Mouse (Mus musculus) midbrain, embryonic 14.5 days (tissue): ENCODE measurements at regions not wholly inside any gene's neighbourhood (a gene's known extent, or its start where the extent isn't known, plus 50 kb on each side); places are given as distances from the start of the nearest gene placed in this dataset.

Experiments
- ATAC-seq: fragments of 200-750 bp; cut with Nextera tagmentation; 2 replicates; pipeline ENCODE4 v1.8.0; 2017; ENCODE audit warnings: moderate number of reproducible peaks, moderate library complexity; ENCODE audit not compliant: low FRiP score, low TSS enrichment
- DNase-seq: peaks from one replicate; pipeline ENCODE4 v3.0.0-alpha.2; 2015
- H3K27ac ChIP-seq: fragments of 300-500 bp; sonication (generic); replicated peaks from 2 replicates; pipeline ENCODE4 v1.5.1; 2014; ENCODE audit warnings: mild to moderate bottlenecking, low read depth, low read length, moderate library complexity
- H3K27me3 ChIP-seq: fragments of 300-500 bp; sonication (generic); 2 replicates; pipeline ENCODE4 v1.6.1; 2014; ENCODE audit warnings: low read length, control low read depth, mixed read lengths; ENCODE audit not compliant: control insufficient read depth, insufficient read depth
- H3K36me3 ChIP-seq: fragments of 300-500 bp; sonication (generic); 2 replicates; pipeline ENCODE4 v1.6.1; 2014; ENCODE audit warnings: low read length, control low read depth; ENCODE audit not compliant: control insufficient read depth, insufficient read depth
- H3K4me1 ChIP-seq: fragments of 300-500 bp; sonication (generic); 2 replicates; pipeline ENCODE4 v1.6.1; 2014; ENCODE audit warnings: mild to moderate bottlenecking, antibody characterized with exemption, low read length, control low read depth; ENCODE audit not compliant: control insufficient read depth, insufficient read depth
- H3K4me2 ChIP-seq: fragments of 300-500 bp; sonication (generic); 2 replicates; pipeline ENCODE4 v1.6.1; 2014; ENCODE audit warnings: mild to moderate bottlenecking, low read length, moderate library complexity
- H3K4me3 ChIP-seq: fragments of 300-500 bp; sonication (generic); replicated peaks from 2 replicates; pipeline ENCODE4 v1.5.1; 2014; ENCODE audit warnings: low read depth, low read length
- H3K9ac ChIP-seq: fragments of 300-500 bp; sonication (generic); replicated peaks from 2 replicates; pipeline ENCODE4 v1.6.1; 2014; ENCODE audit warnings: mild to moderate bottlenecking, low read length, moderate library complexity
- H3K9me3 ChIP-seq: fragments of 300-500 bp; sonication (generic); 2 replicates; pipeline ENCODE4 v1.6.1; 2016; ENCODE audit warnings: low read length, control low read depth, mixed read lengths; ENCODE audit not compliant: control insufficient read depth
- WGBS: fragments of 180-500 bp; shearing (Covaris S2); extraction: QIAGEN DNeasy Blood & Tissue Kit; methylation state at CpG from one replicate; pipeline ENCODE4 v1.1.7; 2014; 5-methylcytosine and 5-hydroxymethylcytosine counted together

DNA sequence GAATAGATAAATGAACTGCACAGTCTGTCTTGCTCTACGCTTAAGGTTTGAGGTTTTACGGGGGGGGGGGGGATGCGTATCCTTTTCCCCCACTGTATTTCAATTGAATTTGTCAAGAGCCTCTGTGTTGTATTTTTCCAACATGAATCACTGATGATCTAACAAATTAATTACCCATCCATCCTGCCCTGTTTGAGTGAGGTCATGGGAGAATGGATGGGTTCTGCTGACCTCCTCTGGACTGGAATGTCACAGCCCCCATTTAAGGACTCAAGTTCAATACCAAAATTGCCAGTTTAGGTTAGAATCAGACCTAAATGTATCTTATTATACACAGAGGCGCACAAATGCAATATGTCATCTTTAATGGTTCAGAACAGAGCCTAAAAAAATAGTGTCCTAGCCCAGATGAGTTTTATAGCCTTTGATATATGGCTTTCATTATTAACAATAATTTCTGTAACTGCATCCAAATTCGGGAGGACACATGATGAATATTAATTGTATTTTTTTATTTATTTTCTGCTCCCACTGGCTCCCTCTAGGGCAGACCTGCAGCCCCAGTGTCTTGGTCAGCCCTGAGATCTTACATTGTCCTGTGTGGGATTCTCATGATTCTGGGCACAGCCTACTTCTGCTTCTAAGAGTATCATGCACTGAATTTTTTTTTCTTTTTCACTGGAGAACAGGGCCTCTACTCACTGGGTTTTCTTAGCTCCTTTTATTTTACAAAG is 288.2 kb upstream of the Zfp703 start:
- DNase-seq, result no peak
- 80% methylated on average over 5 of the region's 5 CpGs for WGBS
- no peak overlapping the region for H3K4me3 ChIP-seq

DNA sequence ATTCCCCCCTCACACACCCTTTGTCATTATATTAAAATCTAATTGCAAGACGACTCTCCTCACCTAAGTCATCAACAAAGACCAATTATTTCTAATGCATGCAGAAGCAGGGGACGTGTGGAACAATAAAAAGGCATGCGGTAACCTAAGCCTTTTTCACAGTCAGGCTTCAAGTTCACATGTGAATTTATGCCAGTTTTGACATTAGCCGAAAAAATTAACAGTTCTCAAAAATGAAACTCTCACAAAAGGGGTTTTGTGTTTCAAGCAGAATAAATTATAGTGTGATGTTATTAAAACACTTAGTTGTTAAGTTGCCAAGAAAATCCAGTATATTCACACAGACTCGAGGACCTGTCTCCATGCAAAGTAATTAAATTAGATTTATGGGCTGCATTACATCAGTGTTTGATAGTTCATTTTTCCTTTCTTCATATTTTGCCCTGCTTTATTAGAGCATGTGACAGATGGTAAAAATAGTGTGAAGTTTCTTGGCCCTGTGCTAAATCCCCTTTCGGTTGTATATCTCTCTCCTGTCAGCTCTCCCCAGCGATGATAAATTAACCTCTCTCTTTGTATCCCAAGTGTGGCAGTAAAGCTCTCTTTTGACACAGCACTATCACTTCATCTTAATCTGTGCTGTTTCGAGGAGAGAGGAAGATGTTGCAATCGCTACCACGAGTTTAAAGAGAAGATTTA is 287.5 kb upstream of the Zfp703 start:
- Histone ChIP-seq H3K9me3 (no peaks in the 10 kb centered on the region), H3K36me3 (no peaks in the 10 kb centered on the region), H3K9ac (no peak overlapping the region), H3K4me3 (no peak overlapping the region), H3K4me1 (peaks cover 4% of the 10 kb centered on the region; the same call in 1 of the 2 replicates), H3K4me2 (no peak overlapping the region), H3K27ac (no peak overlapping the region), H3K27me3 (no peaks in the 10 kb centered on the region)
- ATAC-seq (no peak), DNase-seq (peak; percentile 26)
- 33% methylated on average over 10 of the region's 10 CpGs for WGBS

More for the DNA sequence above, 288.2 kb upstream of the Zfp703 start:
- ATAC-seq, result no peak
- no peaks in the 10 kb centered on the region for H3K36me3 ChIP-seq
- no peak overlapping the region for H3K4me2 ChIP-seq
- H3K9me3 ChIP-seq, result no peaks in the 10 kb centered on the region
- no peaks in the 10 kb centered on the region for H3K27me3 ChIP-seq
- H3K9ac ChIP-seq, result no peak overlapping the region
- H3K4me1 ChIP-seq, result peaks cover 4% of the 10 kb centered on the region; the same call in 1 of the 2 replicates
- no peak overlapping the region for H3K27ac ChIP-seq

DNA sequence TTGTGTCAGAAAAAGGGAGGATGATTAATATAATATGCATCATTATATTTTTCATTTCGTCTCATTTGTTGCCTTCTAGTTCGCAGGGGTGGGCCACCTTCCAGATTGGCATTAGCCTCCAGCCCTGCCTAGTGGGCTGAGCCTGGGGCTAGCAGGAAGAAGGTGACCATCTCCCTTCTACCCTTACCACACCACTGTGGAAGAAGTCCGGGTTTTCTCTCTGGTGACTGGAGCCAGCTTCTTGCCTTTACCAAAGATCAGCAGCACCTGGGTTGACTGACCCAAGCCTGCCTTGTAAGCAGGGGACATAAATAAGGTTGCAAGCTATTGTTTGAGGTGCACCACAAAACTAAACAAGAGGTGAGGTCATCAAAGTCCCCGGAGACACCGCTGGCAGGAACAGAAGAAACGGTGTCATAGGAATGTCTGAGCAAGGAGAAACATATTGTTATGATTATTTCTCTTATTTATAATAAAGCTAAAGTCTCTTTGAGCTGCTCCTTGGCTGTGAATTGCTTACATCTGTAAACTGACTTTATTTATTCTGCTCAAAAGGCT is 286.9 kb upstream of the Zfp703 start:
- H3K4me1 ChIP-seq, result peaks cover 4% of the 10 kb centered on the region; the same call in 1 of the 2 replicates
- no peak for DNase-seq
- H3K4me3 ChIP-seq, result no peak overlapping the region
- no peaks in the 10 kb centered on the region for H3K9me3 ChIP-seq
- WGBS, result 75% methylated on average over 6 of the region's 6 CpGs
- no peak overlapping the region for H3K9ac ChIP-seq
- no peak overlapping the region for H3K27ac ChIP-seq
- no peaks in the 10 kb centered on the region for H3K36me3 ChIP-seq
- ATAC-seq, result no peak
- no peaks in the 10 kb centered on the region for H3K27me3 ChIP-seq
- H3K4me2 ChIP-seq, result no peak overlapping the region

DNA sequence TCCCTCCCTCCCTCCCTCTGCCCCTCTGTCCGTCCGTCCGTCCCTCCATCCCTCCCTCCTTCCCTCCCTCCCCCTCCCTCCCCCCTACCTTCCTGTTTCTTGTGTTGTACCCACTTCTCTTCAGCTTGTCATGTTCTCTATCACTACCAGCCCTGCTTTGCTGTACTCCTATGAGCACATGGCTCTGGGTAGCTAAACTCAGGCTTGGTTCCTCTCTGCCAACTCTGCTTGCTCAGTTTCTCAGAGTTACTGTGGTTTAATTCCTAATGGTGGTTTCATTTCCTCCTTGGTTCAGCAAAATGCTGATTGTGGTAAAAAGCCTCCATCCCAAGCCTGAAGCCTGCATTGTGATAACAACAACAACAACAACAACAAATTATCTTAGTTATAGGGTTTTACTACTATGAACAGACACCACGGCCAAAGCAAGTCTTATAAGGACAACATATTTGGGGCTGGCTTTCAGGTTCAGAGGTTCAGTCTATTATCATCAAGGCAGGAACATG is 279.5 kb upstream of the Zfp703 start:
- Histone ChIP-seq H3K4me3 (no peak overlapping the region), H3K9me3 (no peaks in the 10 kb centered on the region), H3K4me2 (no peak overlapping the region), H3K36me3 (no peaks in the 10 kb centered on the region), H3K4me1 (0 out of 2 replicates have a peak, but pooled peaks cover 6% of the 10 kb centered on the region), H3K27ac (no peak overlapping the region), H3K27me3 (no peaks in the 10 kb centered on the region), H3K9ac (no peak overlapping the region)
- no peak for ATAC-seq
- WGBS, result 90% methylated on average over 1 of the region's 4 CpGs
- no peak for DNase-seq

DNA sequence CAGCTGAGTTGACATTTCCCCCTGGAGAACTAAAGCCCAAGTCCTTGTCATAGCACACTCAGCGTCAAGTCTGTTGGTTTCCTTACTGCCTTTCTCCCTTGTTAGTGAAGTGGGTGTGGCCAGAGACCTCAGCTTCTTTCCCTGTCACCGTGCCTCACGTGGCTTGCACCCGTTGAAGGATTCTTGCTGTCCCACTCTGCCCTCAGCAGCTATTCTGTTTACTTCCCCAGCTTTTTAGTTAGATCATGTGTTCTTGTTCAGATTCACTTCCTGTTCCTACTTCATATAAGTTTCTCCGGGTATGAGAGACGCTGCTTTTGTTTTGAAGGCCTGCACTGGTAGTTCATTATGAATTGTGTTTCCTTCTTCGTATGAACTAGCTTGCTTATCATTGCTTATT is 278.5 kb upstream of the Zfp703 start:
- H3K9ac ChIP-seq, result no peak overlapping the region
- H3K36me3 ChIP-seq, result no peaks in the 10 kb centered on the region
- WGBS, result 77% methylated on average over 7 of the region's 7 CpGs
- H3K27ac ChIP-seq, result no peak overlapping the region
- no peaks in the 10 kb centered on the region for H3K27me3 ChIP-seq
- ATAC-seq (no peak), DNase-seq (no peak)
- H3K9me3 ChIP-seq, result no peaks in the 10 kb centered on the region
- no peak overlapping the region for H3K4me3 ChIP-seq
- no peak overlapping the region for H3K4me2 ChIP-seq
- 0 out of 2 replicates have a peak, but pooled peaks cover 6% of the 10 kb centered on the region for H3K4me1 ChIP-seq

DNA sequence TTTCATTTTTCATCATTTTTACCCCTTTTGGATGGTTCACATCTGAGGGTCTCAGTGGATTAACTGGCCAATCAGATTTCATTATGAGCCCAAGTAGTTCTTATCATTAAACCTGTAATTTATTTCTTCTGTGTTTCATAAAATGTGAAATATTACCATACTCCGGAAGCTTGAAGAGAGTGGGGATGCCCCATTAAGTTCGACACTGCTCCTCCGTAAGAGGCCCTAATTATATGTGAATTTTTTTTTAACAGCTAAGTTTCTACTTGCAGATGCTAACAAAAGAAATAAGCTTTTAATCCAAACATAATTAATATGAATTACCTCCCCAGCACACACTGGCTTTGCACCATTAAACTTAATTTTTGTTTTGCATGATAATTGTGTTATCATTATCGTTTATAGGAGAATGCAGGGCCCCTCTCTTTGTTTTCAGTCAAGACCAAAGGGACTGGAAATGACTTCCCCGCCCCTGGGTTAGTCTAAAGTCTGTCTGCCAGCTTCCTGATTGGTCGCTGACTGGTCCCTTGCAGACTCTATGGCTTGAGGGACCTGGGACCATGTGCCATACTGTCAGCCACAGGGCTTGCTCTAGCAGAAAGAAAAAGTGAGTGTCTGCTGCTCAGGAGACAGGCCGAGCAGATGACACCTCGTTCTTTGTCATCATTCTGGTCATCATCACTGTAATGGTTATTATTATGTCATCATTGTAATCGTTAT is 270.9 kb upstream of the Zfp703 start:
- Histone ChIP-seq H3K4me2 (no peak overlapping the region), H3K4me1 (0 out of 2 replicates have a peak, but pooled peaks cover 3% of the 10 kb centered on the region), H3K9ac (no peak overlapping the region), H3K9me3 (no peaks in the 10 kb centered on the region), H3K4me3 (no peak overlapping the region), H3K27ac (0 out of 2 replicates have a peak overlapping the region, but pooled peaks have one; percentile 32), H3K27me3 (no peaks in the 10 kb centered on the region), H3K36me3 (no peaks in the 10 kb centered on the region)
- DNase-seq (no peak), ATAC-seq (no peak)
- 56% methylated on average over 9 of the region's 9 CpGs for WGBS

DNA sequence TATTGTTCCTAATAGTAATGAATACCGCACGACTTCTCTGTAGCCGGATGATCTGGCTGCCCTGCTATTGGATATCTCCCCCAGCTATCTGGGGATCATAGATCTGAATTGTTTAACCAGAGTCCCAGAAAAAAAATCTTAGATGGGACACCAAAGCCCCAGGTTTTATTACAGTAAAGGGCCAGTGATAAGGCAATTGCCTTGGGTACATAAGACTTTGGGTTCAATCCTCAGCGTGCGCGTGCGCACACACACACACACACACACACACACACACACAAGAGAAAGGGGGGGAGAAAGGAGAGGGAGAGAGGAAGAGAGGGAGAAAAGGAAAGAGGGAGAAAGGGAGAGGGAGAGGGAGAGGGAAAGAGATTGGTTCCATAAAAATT is 270.4 kb upstream of the Zfp703 start:
- 93% methylated on average over 7 of the region's 7 CpGs for WGBS

DNA sequence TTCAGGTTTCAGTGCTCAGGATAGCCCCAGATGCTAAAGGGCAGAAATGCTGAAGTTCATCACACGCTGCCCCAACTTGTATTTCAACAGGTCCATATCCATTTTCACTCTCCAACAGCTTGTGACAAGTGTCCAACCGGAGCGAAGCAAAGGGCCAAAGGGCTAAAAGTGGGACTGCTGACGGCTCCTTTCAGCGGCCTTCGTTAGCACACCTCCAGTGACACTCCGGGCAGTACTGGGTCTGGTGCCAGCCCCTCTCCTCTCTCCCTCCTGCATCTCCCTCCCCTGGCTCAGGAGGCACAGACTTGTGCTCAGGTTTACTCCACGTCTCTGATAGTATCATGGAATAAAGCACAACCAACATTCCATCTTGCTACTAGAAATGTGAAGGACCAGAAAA is 263.3 kb upstream of the Zfp703 start:
- no peak for DNase-seq
- whole genome bisulfite sequencing, result 92% methylated on average over 8 of the region's 8 CpGs
- no peaks in the 10 kb centered on the region for H3K4me1 ChIP-seq
- H3K4me3 ChIP-seq, result no peak overlapping the region
- H3K9ac ChIP-seq, result no peak overlapping the region
- no peak overlapping the region for H3K27ac ChIP-seq
- H3K36me3 ChIP-seq, result no peaks in the 10 kb centered on the region
- H3K27me3 ChIP-seq, result no peaks in the 10 kb centered on the region
- H3K9me3 ChIP-seq, result no peaks in the 10 kb centered on the region
- H3K4me2 ChIP-seq, result no peak overlapping the region
- no peak for ATAC-seq

More for the DNA sequence above, 270.4 kb upstream of the Zfp703 start:
- Histone ChIP-seq H3K4me1 (0 out of 2 replicates have a peak, but pooled peaks cover 3% of the 10 kb centered on the region), H3K27me3 (no peaks in the 10 kb centered on the region), H3K9ac (no peak overlapping the region), H3K9me3 (no peaks in the 10 kb centered on the region), H3K36me3 (no peaks in the 10 kb centered on the region), H3K4me2 (no peak overlapping the region), H3K4me3 (no peak overlapping the region), H3K27ac (0 out of 2 replicates have a peak overlapping the region, but pooled peaks have one; percentile 32)
- DNase-seq, result no peak
- ATAC-seq, result no peak
